Mouse (Mus musculus): ENCODE data around the gene Prss22. TPM values are rescaled to one million over a fixed set of nuclear protein-coding genes. Genes with fewer than 3 reads are reported as not detected.

Prss22 gene
- total RNA-seq, 2 experiments from 2014 or later, result not detected

- intact Hi-C loops (cut with DNase I), result no loop called here
- DNase-seq, result no peak
Measured at GRCm38 (mm10) chr17:23998383-23998782, 483 bp upstream of the Prss22 start.

DNA sequence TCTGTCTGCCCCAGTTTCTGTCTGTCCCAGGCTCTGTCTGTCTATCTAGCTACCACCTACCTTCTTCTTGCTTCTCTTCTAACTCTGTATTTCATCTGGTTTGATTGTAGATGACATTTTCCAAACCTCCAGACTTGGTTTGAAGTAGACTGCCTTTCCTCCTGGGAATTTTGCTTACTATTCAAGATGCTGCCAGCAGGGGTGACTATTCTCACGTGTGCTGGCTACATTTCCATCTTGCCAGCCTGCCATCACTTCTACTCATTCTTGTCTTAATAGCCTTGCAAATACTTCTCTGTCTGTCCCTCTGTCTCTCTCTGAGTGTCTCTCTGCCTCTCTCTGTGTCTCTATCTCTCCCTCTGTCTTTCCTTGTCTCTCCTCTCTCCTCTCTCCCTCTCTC is 2.5 kb downstream of the Prss22 start:
- intact Hi-C loops (cut with DNase I), result no loop called here
- DNase-seq, result no peak

- intact Hi-C loops (cut with DNase I), result no loop called here
- DNase-seq, result no peak
Measured at GRCm38 (mm10) chr17:23994667-23995066, 3.2 kb downstream of the Prss22 start.

GRCm38 (mm10) chr17:23993559-23994428 is 4.1 kb downstream of the Prss22 start:
- peak; percentile 88 to 94 for DNase-seq
- intact Hi-C loops (cut with DNase I), result loop anchor here (2.0 kb wide), 1 partner anchor 25 kb away; no protein-coding TSS in a partner anchor

GRCm38 (mm10) chr17:23992789-23993553 is 4.9 kb downstream of the Prss22 start:
- intact Hi-C loops (cut with DNase I), result loop anchor here (2.0 kb wide), 1 partner anchor 24 kb away; no protein-coding TSS in a partner anchor

GRCm38 (mm10) chr17:23989802-23990201 is 8.1 kb downstream of the Prss22 start:
- DNase-seq, result no peak
- intact Hi-C loops (cut with DNase I), result no loop called here

More at GRCm38 (mm10) chr17:23992789-23993553, 4.9 kb downstream of the Prss22 start:
- no peak for DNase-seq

- intact Hi-C loops (cut with DNase I), result no loop called here
Measured at GRCm38 (mm10) chr17:23984989-23985388, 12.9 kb downstream of the Prss22 start.

GRCm38 (mm10) chr17:23982912-23983311 is 15.0 kb downstream of the Prss22 start:
- intact Hi-C loops (cut with DNase I), result no loop called here
- DNase-seq, result no peak

More at GRCm38 (mm10) chr17:23984989-23985388, 12.9 kb downstream of the Prss22 start:
- DNase-seq, result no peak

DNA sequence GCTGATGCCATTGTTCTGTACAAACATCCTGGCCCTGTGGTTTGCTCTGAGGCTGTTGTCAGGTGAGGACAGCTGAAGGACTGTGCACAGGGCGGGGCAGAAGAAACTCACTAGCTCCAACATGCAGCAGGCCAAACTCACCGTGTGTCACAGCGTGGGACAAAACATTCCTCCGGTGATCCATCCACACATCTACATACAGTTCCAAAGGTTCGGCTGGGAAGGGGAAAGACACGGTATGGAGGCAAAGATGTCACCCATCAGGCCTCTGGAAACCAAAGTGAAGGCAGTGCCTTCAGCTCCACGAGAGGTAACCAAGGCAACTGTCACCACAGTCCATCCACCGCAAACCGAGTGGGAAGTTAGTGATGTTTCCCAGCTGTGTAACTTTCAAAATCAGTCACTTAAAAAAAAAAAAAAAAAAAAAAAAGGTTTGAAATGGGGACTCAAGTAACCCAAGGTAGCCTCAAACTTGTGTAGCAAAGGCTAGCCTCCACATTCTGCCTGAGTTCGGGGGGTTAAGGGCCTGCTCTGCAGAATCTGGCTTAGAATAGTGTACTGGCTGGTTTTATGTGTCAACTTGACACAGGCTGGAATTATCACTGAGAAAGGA is 17.5 kb downstream of the Prss22 start, which contains the start of gene Prss30:
Gene Prss30 (minus strand): TSS at position 270 of the 613 bp plus-strand sequence.
- no peak for DNase-seq
- intact Hi-C loops (cut with DNase I), result no loop called here

DNA sequence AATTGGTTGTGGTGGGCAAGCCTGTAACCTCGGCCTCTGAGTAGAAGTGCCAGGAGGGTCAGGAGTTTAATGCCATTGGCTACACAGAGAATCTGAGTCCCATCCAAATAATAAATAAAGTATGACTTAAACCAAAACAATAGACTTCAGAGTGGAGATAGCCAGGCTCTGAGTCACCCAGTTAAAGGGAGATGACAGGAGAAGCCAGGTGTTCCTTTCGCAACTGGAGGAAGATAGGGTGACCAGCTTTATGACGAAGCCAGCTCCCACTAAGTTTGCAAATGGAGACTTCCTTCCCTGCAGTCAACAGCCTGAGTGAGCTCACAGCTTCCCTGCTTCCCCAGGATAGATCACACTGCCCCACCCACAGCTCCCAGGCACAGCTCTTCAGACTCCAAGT is 18.4 kb downstream of the Prss22 start:
- intact Hi-C loops (cut with DNase I), result no loop called here
- no peak for DNase-seq

DNA sequence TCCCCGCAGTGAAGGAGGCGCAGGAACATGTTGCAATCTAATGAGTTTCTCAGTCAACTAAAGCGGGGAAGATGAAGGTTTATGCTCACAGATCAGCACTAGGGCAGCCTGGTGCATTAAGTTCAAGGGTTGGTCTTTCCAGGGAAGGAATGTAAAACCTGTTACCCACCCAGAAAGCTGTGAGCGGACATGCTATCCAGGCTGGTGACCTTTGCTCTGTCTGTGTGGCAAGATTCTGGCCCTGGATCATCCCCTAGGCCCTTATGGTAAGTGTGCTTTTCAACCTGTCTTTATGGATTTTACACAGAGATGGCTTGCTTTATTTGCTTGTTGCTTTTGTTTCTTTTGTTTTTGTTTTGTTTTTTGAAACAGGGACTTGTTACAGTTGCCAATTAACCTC is 21.2 kb downstream of the Prss22 start:
- intact Hi-C loops (cut with DNase I), result no loop called here

GRCm38 (mm10) chr17:23971315-23971714 is 26.6 kb downstream of the Prss22 start:
- no peak for DNase-seq
- intact Hi-C loops (cut with DNase I), result no loop called here

More for the DNA sequence above, 21.2 kb downstream of the Prss22 start:
- DNase-seq, result no peak

DNA sequence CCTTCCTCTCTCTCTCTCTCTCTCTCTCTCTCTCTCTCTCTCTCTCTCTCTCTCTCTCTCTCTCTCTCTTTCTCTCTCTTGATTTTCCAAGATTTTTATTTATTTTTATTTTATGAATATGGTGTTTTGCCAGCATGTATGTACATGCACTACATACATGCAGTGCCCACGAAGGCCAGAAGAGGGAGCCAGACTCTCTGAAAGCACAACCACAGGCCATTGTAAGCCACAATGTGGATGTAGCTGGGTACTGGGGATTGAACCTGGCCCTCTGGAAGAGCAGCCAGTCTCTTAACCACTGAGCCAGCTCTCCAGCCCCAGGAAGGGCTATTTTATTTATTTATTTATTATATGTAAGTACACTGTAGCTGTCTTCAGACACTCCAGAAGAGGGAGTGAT is 28.7 kb downstream of the Prss22 start:
- intact Hi-C loops (cut with DNase I), result loop anchor here (2.0 kb wide), 1 partner anchor 24 kb away; no protein-coding TSS in a partner anchor
- DNase-seq, result peak; percentile 71 to 84

DNA sequence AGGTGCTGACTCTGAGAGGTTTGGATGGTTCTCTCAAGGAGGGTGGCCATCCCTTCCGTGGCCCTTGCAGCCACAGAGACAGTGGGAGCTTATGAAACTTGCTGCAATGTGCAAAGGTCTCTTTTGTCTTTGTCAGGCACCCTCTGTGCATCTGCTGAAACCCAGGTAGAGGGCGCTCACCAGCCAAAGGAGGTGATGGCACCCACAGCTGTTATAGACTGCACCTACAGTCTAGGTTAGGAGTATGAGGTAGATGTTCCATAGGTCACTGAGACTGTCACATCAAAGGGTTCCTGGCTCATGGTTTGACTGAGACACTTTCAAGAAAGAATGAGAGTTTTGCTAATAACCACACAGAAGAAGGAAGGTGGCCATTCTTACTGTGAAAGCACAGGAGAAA is 29.1 kb downstream of the Prss22 start:
- no peak for DNase-seq
- intact Hi-C loops (cut with DNase I), result loop anchor here (2.0 kb wide), 1 partner anchor 24 kb away; no protein-coding TSS in a partner anchor

GRCm38 (mm10) chr17:23966658-23967401 is 31.1 kb downstream of the Prss22 start:
- intact Hi-C loops (cut with DNase I), result no loop called here
- DNase-seq, result no peak

GRCm38 (mm10) chr17:23965805-23966425 is 32.0 kb downstream of the Prss22 start:
- intact Hi-C loops (cut with DNase I), result no loop called here

GRCm38 (mm10) chr17:23961573-23962122 is 36.3 kb downstream of the Prss22 start:
- DNase-seq, result no peak
- intact Hi-C loops (cut with DNase I), result no loop called here

More at GRCm38 (mm10) chr17:23965805-23966425, 32.0 kb downstream of the Prss22 start:
- no peak for DNase-seq

GRCm38 (mm10) chr17:23960084-23960738 is 37.7 kb downstream of the Prss22 start:
- intact Hi-C loops (cut with DNase I), result loop anchor here (1.0 kb wide), 3 partner anchors 86 to 186 kb away; no protein-coding TSS in a partner anchor
- peak; percentile 82 to 88 for DNase-seq

- intact Hi-C loops (cut with DNase I), result no loop called here
- no peak for DNase-seq
Measured at GRCm38 (mm10) chr17:23955174-23955573, 42.7 kb downstream of the Prss22 start, which contains the start of gene Sbpl. TSS of gene Sbpl (minus strand) at chr17:23955274.
